Mouse (Mus musculus): ENCODE results near the gene Wdr60.

Wdr60 gene

DNA sequence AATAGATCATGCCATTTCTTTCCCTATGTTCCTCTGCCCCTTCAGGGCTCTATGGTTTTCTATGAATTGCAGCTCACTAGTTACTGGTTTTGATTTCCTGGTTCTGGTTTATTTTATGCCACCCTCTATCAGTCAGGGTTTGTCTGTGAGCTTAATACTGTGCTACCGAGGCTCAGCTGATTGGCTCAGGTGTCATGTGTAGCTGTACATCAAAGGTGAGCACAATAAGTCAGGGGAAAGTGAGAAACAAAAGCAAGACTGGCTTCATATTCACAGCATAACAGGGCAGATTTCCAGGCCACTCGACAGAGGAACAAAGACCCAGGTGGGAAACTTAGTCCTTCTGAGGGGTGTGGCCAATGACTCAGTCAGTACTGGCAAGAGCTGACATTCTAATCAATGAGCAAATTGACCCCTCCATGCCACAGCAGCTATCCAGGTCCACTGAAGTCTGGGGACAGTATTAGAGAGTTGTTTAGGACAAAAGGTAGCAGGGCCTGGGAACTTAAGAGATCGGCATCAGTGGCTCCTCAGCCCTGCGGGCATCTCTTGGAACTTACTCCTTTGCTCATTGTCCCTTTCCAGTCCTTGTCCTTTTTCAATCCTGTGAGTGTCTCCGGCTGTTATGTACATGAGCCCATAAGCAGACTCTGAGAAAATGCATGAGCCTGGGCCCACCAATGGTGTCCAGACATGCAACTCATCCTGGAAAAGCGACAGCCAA lies 79.4 kb downstream of the Wdr60 start:
- DNase-seq (ENCODE audit: low spot score in 2 of 2), result no peak

DNA sequence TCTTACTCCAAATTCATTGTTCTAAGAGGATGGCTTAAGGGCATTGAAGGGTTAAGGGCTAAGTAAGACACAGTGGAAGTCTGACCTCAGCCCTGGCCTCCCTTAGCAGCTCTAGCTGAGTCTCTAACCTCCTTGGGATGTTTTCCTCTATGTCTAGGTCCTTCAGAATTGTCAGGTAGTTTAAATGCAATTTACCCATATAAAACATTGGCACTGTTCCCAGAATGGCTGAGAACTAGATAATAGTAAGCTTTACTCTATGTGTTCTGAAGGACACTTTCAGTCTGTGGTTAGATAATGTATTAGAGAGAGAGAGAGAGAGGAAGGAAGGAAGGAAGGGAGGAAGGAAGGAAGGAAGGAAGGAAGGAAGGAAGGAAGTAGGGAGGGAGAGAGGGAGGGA lies 80.4 kb downstream of the Wdr60 start:
- no peak for DNase-seq (ENCODE audit: low spot score in 2 of 2)

- no peak for DNase-seq (ENCODE audit: low spot score in 2 of 2)
Measured at GRCm38 (mm10) chr12:116181436-116182050, 81.3 kb downstream of the Wdr60 start.

DNA sequence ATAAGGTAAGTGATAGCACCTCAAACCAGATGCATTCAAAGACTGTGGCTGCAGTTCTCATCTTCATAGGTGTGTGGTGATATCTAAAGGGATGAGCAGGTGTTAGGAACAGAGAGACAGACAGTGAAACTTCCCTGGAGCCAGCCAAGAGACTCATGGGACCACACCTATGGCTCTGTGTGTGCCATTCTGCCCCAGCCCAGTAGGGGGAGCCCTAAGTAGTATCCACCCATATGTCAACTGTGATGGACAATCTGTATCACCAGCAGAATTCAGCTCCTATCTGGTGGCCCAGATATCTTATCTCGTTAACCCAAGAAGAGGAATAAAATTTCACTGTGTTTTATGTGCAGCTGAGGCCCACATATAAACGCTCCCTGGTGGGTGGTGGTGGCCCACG lies 85.9 kb downstream of the Wdr60 start:
- DNase-seq (ENCODE audit: low spot score in 2 of 2), result no peak

- no peak for DNase-seq (ENCODE audit: low spot score in 2 of 2)
Measured at GRCm38 (mm10) chr12:116169666-116170065, 93.2 kb downstream of the Wdr60 start.

- no peak for DNase-seq (ENCODE audit: low spot score in 2 of 2)
Measured at GRCm38 (mm10) chr12:116165368-116165767, 97.5 kb downstream of the Wdr60 start.

GRCm38 (mm10) chr12:116159695-116160094 lies 103.1 kb downstream of the Wdr60 start:
- no peak for DNase-seq (ENCODE audit: low spot score in 2 of 2)

- DNase-seq (ENCODE audit: low spot score in 2 of 2), result no peak
Measured at GRCm38 (mm10) chr12:116159223-116159622, 103.6 kb downstream of the Wdr60 start.

- DNase-seq (ENCODE audit: low spot score in 2 of 2), result no peak
Measured at GRCm38 (mm10) chr12:116156792-116157532, 105.9 kb downstream of the Wdr60 start.
